ENCODE assay signal across 12 mouse cellular contexts in the genomic region with DNA sequence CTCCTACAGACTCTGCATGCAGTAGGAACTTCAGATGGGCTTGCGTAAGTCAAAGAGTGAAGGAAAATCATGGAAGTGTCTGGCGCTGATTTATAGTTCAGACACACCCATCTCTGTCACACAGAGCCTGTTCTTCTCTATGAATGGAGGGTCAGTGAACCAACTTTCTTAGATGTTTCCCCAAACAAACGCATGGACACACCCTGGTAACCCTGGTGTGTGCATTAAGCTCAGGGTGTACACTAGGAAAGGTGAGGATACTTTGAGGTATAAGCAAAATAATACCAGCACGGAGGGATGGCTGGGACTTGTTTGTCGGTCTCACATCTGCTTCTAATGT. TPM values are rescaled to one million over a fixed set of nuclear protein-coding genes. Genes with fewer than 3 reads are reported as not detected.
DNase-seq lines count a peak whose midpoint lies in the region; ATAC-seq lines count a peak whose summit lies in the region.
"Had no signal": no experiment of that assay in that cellular context is flagged by ENCODE, and none has a peak within 500 bp of the region (broad histone marks: within the 10 kb centered on the region; RNA-seq: fewer than 3 reads in every experiment).

No protein-coding gene starts in this region.

- H3K9ac ChIP-seq in heart, embryonic 12.5 days = 0 out of 2 replicates have a peak overlapping the region, but pooled peaks have one; percentile 10
- H3K9ac ChIP-seq in embryonic facial prominence, embryonic 11.5 days (replicated peaks; ENCODE audit: low read length) = no peak overlapping the region
- H3K9ac ChIP-seq: forebrain, embryonic 12.5 days had no signal

- 78% methylated on average over 5 of the region's 5 CpGs for WGBS in heart, embryonic 12.5 days
- WGBS in embryonic facial prominence, embryonic 11.5 days = 52% methylated on average over 5 of the region's 5 CpGs
- WGBS in limb, embryonic 10.5 days = 63% methylated on average over 5 of the region's 5 CpGs

- peaks cover 57% of the 10 kb centered on the region for H3K4me1 ChIP-seq in heart, embryonic 12.5 days (replicated peaks)
- 0 out of 2 replicates have a peak, but pooled peaks cover 2% of the 10 kb centered on the region for H3K4me1 ChIP-seq in embryonic facial prominence, embryonic 11.5 days (ENCODE audit: control insufficient read depth, insufficient read depth, low read length)
- H3K4me1 ChIP-seq in limb, embryonic 10.5 days = peaks cover 40% of the 10 kb centered on the region

- H3K9me3 ChIP-seq in heart, embryonic 12.5 days (replicated peaks) = no peaks in the 10 kb centered on the region
- no peaks in the 10 kb centered on the region for H3K9me3 ChIP-seq in embryonic facial prominence, embryonic 11.5 days (replicated peaks; ENCODE audit: control insufficient read depth, low read length)
- H3K9me3 ChIP-seq in limb, embryonic 10.5 days (replicated peaks) = no peaks in the 10 kb centered on the region
- H3K9me3 ChIP-seq: forebrain, embryonic 12.5 days; megakaryocyte, embryonic 14.5 days had no signal

- no peak overlapping the region for H3K27ac ChIP-seq in heart, embryonic 12.5 days (ENCODE audit: poor library complexity, severe bottlenecking)
- 0 out of 2 replicates have a peak overlapping the region, but pooled peaks have one; percentile 28 for H3K27ac ChIP-seq in embryonic facial prominence, embryonic 11.5 days (replicated peaks; ENCODE audit: low read depth, low read length)
- peak overlapping the region; percentile 73 for H3K27ac ChIP-seq in limb, embryonic 10.5 days
- H3K27ac ChIP-seq: forebrain, embryonic 12.5 days had no signal

- no peak for ATAC-seq in heart, embryonic 12.5 days (ENCODE audit: insufficient number of reproducible peaks, low FRiP score)
- ATAC-seq in embryonic facial prominence, embryonic 11.5 days (replicated peaks; ENCODE audit: insufficient number of reproducible peaks, low FRiP score, low TSS enrichment, low read depth) = no peak

- intact Hi-C loops in heart, postnatal 25 days (cut with DNase I) = no loop called here

- peak overlapping the region; percentile 32; the same call in 1 of the 2 replicates for H3K4me2 ChIP-seq in heart, embryonic 12.5 days
- no peak overlapping the region for H3K4me2 ChIP-seq in embryonic facial prominence, embryonic 11.5 days (ENCODE audit: low read depth, low read length)
- H3K4me2 ChIP-seq: forebrain, embryonic 12.5 days had no signal

- no peaks in the 10 kb centered on the region for H3K36me3 ChIP-seq in heart, embryonic 12.5 days
- no peaks in the 10 kb centered on the region for H3K36me3 ChIP-seq in embryonic facial prominence, embryonic 11.5 days (replicated peaks; ENCODE audit: control insufficient read depth, insufficient read depth, low read depth, low read length)
- H3K36me3 ChIP-seq in limb, embryonic 10.5 days = no peaks in the 10 kb centered on the region
- H3K36me3 ChIP-seq: forebrain, embryonic 12.5 days had no signal

- H3K27me3 ChIP-seq in heart, embryonic 12.5 days (replicated peaks) = no peaks in the 10 kb centered on the region
- H3K27me3 ChIP-seq in embryonic facial prominence, embryonic 11.5 days (ENCODE audit: control insufficient read depth, insufficient read depth, low read length) = no peaks in the 10 kb centered on the region
- peaks cover 11% of the 10 kb centered on the region; the same call in 1 of the 2 replicates for H3K27me3 ChIP-seq in limb, embryonic 10.5 days (ENCODE audit: low read depth, poor library complexity, severe bottlenecking)
- H3K27me3 ChIP-seq: forebrain, embryonic 12.5 days had no signal

- no peak overlapping the region for H3K4me3 ChIP-seq in heart, embryonic 12.5 days
- H3K4me3 ChIP-seq in embryonic facial prominence, embryonic 11.5 days (ENCODE audit: low read depth, low read length) = no peak overlapping the region
- H3K4me3 ChIP-seq in limb, embryonic 10.5 days = no peak overlapping the region
- H3K4me3 ChIP-seq: forebrain, embryonic 12.5 days; megakaryocyte, embryonic 14.5 days had no signal

- no peak for DNase-seq in heart, postnatal 25 days (ENCODE audit: low spot score)
- DNase-seq in A20 (ENCODE audit: low read depth, low spot score) = peak; percentile 51
- peak; percentile 37 for DNase-seq in embryonic facial prominence, embryonic 11.5 days (ENCODE audit: low spot score)
- no peak for DNase-seq in limb, embryonic 10.5 days (ENCODE audit: low spot score)
- no peak for DNase-seq in lung, postnatal 25 days (ENCODE audit: low spot score)
- no peak for DNase-seq in urinary bladder, postnatal 36 days (ENCODE audit: low spot score in 2 of 2)
- no peak for DNase-seq in Muller cell, postnatal 12 days (ENCODE audit: inconsistent ontology term)
- DNase-seq: cerebellum, postnatal 25 days; kidney, postnatal 14 days had no signal

RNA-seq across cellular contexts. Expression of gene Ank, which starts 19.8 kb away (rescaled TPM):
- polyA plus RNA-seq in heart, embryonic 12.5 days (2016; fragmentation: Nextera tagmentation; extraction: Ambion mirVana) = 12.6 and 14.7 TPM in 2 replicates
- 100 to 1,000 TPM; 174 to 208 TPM for total RNA-seq in heart, postnatal 25 days (2021)
- 8.1 and 8.5 TPM in 2 replicates for polyA plus RNA-seq in embryonic facial prominence, embryonic 11.5 days (2014; fragmentation: Nextera tagmentation; extraction: Ambion mirVana)
- 3.1 and 3.2 TPM in 2 replicates for polyA plus RNA-seq in limb, embryonic 10.5 days (2016; fragmentation: Nextera tagmentation; extraction: Ambion mirVana)

Comparison
In these comparisons a context has a peak if more than half of its experiments do, and no peak if none do; other contexts are left out.
1. DNase-seq: peak in A20 (single experiment) and embryonic facial prominence, embryonic 11.5 days (single experiment); none in heart, postnatal 25 days (single experiment), limb, embryonic 10.5 days (single experiment), lung, postnatal 25 days (single experiment), urinary bladder, postnatal 36 days (0 of 2) and Muller cell, postnatal 12 days (single experiment).